Mouse (Mus musculus) left cerebral cortex, postnatal 25 days (tissue): ENCODE results near the gene Stmn1. TPM values are rescaled to one million over a fixed set of nuclear protein-coding genes. Genes with fewer than 3 reads are reported as not detected.
A peak's percentile ranks its signal among the peaks of the same experiment; 100 is the strongest.

Source experiments
- DNase-seq, 2 experiments: peaks; one replicate each; pipeline ENCODE4 v3.0.0; 2022; ENCODE audit warnings: low spot score in 2 of 2, mixed read lengths in 1 of 2
- intact Hi-C: fragments of 180-260 bp; cut with DNase I; formaldehyde crosslinking; loops from one replicate; pipeline ENCODE4 v1.15.1; 2025
- microRNA-seq, 2 experiments: library from miRNA; unstranded; fragments of <30 nt; microRNA quantifications; one replicate each; pipeline ENCODE4 v1.2.0; 2022
- total RNA-seq, 2 experiments: library from RNA; stranded (reverse); gene quantifications; 2 replicates each; pipeline ENCODE4 v1.2.3; 2021

The Stmn1 gene
- total RNA-seq, 2 experiments from 2014 or later: 940 to 1,084 TPM

GRCm38 (mm10) chr4:134503686-134504357 lies 35.7 kb downstream of the Stmn1 start:
- DNase-seq: no peak
- intact Hi-C loops: no loop called here

- no peak for DNase-seq
- intact Hi-C loops: no loop called here
Observed at GRCm38 (mm10) chr4:134505303-134505789, 37.2 kb downstream of the Stmn1 start.

- intact Hi-C loops: no loop called here
- DNase-seq: no peak
Observed at GRCm38 (mm10) chr4:134505966-134506594, 38.0 kb downstream of the Stmn1 start.

- intact Hi-C loops: no loop called here
- DNase-seq: no peak
Observed at GRCm38 (mm10) chr4:134506713-134507112, 38.6 kb downstream of the Stmn1 start.

- DNase-seq: no peak
- intact Hi-C loops: no loop called here
Observed at GRCm38 (mm10) chr4:134510396-134510795, 42.3 kb downstream of the Stmn1 start.

- DNase-seq: peak; percentile 80 to 85
- intact Hi-C loops: no loop called here
Observed at GRCm38 (mm10) chr4:134510845-134511411, 42.8 kb downstream of the Stmn1 start, which contains the start of gene Aunip. Gene Aunip (plus strand): TSS chr4:134510999.

- no peak for DNase-seq
- intact Hi-C loops: no loop called here
Observed at GRCm38 (mm10) chr4:134511730-134512129, 43.6 kb downstream of the Stmn1 start.

GRCm38 (mm10) chr4:134512798-134513197 lies 44.7 kb downstream of the Stmn1 start:
- peak in 1 of 2 experiments; percentile 60 for DNase-seq

GRCm38 (mm10) chr4:134514309-134514930 lies 46.3 kb downstream of the Stmn1 start:
- intact Hi-C loops: no loop called here
- no peak for DNase-seq

More at GRCm38 (mm10) chr4:134512798-134513197, 44.7 kb downstream of the Stmn1 start:
- intact Hi-C loops: no loop called here

- intact Hi-C loops: no loop called here
- DNase-seq: no peak
Observed at GRCm38 (mm10) chr4:134515614-134516013, 47.5 kb downstream of the Stmn1 start.

- DNase-seq: peak in 1 of 2 experiments; percentile 85
- intact Hi-C loops: no loop called here
Observed at GRCm38 (mm10) chr4:134516981-134517380, 48.9 kb downstream of the Stmn1 start.

- intact Hi-C loops: no loop called here
- peak in 1 of 2 experiments; percentile 85 for DNase-seq
Observed at GRCm38 (mm10) chr4:134517719-134518118, 49.6 kb downstream of the Stmn1 start.

GRCm38 (mm10) chr4:134518541-134518940 lies 50.4 kb downstream of the Stmn1 start:
- intact Hi-C loops: no loop called here
- DNase-seq: peak in 1 of 2 experiments; percentile 39

- peak in 1 of 2 experiments; percentile 74 for DNase-seq
- intact Hi-C loops: no loop called here
Observed at GRCm38 (mm10) chr4:134519281-134519680, 51.2 kb downstream of the Stmn1 start.

Small RNA genes lying within 50 kb of the gene (microRNA-seq; reads per million reads assigned to microRNA genes)
- 1.7 to 2.7 reads per million in 2 experiments for gene Gm23634

Other genes with a start within 250 kb of the Stmn1 start
- gene Catsper4, start 240.9 kb upstream of the Stmn1 start, total RNA-seq: not detected
- under 1 TPM; 0.23 to 0.46 TPM for gene Cnksr1, start 229.9 kb upstream of the Stmn1 start, total RNA-seq
- gene E130218I03Rik, start 224.7 kb upstream of the Stmn1 start, total RNA-seq: not detected
- gene Zfp593, start 222.7 kb upstream of the Stmn1 start, total RNA-seq: 10 to 100 TPM; 10.3 to 10.5 TPM
- gene Gm30191, start 221.4 kb upstream of the Stmn1 start, total RNA-seq: not detected
- gene Grrp1, start 214.2 kb upstream of the Stmn1 start, total RNA-seq: 1 to 10 TPM; 4.0 TPM
- 10 to 100 TPM; 18.6 to 19.8 TPM for gene Pdik1l, start 180.4 kb upstream of the Stmn1 start, total RNA-seq
- under 1 TPM; 0.32 to 0.39 TPM for gene Trim63, start 153.2 kb upstream of the Stmn1 start, total RNA-seq
- not detected for gene Slc30a2, start 125.1 kb upstream of the Stmn1 start, total RNA-seq
- 10 to 100 TPM; 49.2 to 52.5 TPM for gene Extl1, start 84.5 kb upstream of the Stmn1 start, total RNA-seq
- gene Pafah2, start 72.0 kb upstream of the Stmn1 start, total RNA-seq: 1 to 10 TPM; 5.3 to 9.1 TPM
- 10 to 100 TPM; 61.2 to 63.3 TPM for gene Paqr7, start 28.4 kb downstream of the Stmn1 start, total RNA-seq
- gene Aunip, start 42.7 kb downstream of the Stmn1 start, total RNA-seq: under 1 TPM; 0.37 to 0.60 TPM
- 10 to 100 TPM; 60.2 to 60.7 TPM for gene Mtfr1l, start 67.1 kb downstream of the Stmn1 start, total RNA-seq
- 10 to 100 TPM; 18.6 to 20.9 TPM for gene Selenon, start 83.8 kb downstream of the Stmn1 start, total RNA-seq
- gene Man1c1, start 236.0 kb downstream of the Stmn1 start, total RNA-seq: 10 to 100 TPM; 42.3 to 42.7 TPM